Mouse (Mus musculus) CD4-positive, CD25-positive, alpha-beta regulatory T cell (primary cell): ENCODE measurements around the gene Wbp11. TPM values are rescaled to one million over a fixed set of nuclear protein-coding genes. Genes with fewer than 3 reads are reported as not detected.

Experiments
- polyA plus RNA-seq: library from polyadenylated mRNA; unstranded; fragments of 100-300 nt; shearing (Covaris generic); gene quantifications from one replicate; pipeline ENCODE4 v1.2.1, GENCODE M21; 2017

The Wbp11 gene
- 113 TPM for polyA plus RNA-seq

GRCm38 (mm10) chr6:136827881-136828561 is at the start of gene Wbp11:
Wbp11 (minus strand) TSS chr6:136828233.

GRCm38 (mm10) chr6:136875670-136876069 is 47.6 kb upstream of the Wbp11 start, which contains the start of gene Mgp:
Mgp (minus strand) TSS chr6:136875823.

DNA sequence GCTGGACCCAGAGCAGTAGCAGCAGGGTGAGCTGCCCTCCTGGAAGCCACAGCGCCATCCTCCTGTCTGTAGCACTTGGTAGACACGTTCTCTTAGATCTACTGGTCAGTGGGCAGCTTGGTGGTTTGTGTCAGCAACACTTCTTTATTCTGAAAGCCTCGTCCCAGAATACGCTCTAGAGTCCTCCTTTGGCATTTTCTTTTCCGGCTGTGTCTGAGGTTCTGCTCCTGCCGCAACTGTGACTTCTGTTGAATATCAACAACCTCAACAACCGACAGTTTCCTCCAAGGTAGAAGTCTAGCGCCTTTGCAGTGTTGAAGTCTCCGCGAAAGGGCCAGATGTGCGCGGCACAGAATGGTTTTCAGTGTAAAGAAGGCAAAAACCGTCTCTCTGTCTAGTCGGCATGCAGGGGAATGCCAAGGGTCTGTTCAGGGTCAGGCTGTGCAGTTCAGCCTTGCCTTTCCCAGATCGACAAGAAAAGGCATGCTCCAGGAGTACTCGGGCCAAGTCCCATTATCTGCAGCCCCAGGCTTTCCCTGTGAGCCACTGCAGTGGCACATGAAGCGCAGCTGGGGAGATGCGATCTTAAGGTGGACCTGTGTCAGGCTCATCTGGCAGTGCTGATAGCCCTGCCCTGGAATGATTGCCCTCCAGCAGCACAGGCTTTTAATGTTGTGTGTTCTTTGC is 29.3 kb upstream of the Wbp11 start, which contains the start of gene Art4:
Gene Art4 (minus strand): TSS at position 548 of the 687 bp plus-strand sequence.

DNA sequence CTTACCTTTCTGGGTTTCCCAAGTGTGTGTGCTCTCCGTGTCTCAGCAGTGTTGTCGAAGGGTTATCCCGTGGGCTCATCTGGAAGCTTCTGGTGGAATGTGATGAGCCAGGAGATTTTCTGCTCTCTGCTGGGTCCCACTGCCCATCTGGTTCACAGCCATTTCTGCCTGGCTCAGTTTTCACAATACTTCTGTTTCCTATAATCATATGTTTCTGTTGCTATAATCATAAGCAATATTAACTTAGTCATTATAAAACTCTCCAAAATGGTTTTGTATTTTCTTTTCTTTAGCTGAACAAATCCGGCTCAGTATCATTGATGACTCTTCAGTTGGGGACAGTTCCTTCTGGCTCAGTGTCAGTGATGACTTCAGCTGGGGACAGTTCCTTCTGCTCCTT is 7.3 kb upstream of the Wbp11 start, which contains the start of gene Smco3:
Gene Smco3 (minus strand): TSS at position 101 of the 400 bp plus-strand sequence.

DNA sequence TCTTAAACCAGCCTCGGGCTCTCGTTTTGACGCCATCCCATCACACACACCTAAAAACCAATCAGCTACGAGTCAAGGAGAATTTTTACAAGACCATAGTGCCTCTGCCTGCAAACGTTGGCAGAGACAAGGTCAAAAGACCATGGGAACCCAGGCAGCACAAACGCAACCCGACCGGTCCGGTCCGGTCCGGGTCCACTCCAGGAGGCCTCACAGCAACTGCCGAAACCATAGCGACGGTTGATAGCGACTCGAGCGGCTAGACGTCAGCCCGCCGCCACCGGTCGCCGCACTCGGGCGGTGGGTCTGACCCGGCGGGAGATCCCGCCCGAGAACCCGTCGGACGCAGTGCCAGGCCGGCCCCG is 535 bp downstream of the Wbp11 start, which contains the start of gene BC049715:
Gene BC049715 (plus strand): TSS at position 111 of the 365 bp plus-strand sequence.

DNA sequence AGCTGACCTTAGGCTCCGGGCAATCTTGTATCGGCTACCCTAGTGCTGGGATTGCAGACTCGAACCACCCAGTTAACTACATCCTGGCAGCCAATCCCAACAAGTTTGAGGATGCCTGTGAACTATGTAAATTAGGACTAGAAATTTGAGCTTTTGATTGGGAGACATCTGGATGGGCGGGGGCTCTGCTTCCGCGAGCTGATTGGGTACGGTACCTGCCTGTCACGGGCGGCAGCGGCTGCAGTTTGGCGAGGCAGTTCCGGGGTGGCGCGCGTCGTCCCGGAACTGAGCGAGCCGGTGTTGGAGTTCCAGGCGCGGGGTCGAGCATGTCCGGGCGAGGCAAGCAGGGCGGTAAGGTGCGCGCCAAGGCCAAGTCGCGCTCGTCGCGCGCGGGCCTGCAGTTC is 20.0 kb downstream of the Wbp11 start, which contains the start of gene H2afj:
Gene H2afj (plus strand): TSS at position 231 of the 404 bp plus-strand sequence.

DNA sequence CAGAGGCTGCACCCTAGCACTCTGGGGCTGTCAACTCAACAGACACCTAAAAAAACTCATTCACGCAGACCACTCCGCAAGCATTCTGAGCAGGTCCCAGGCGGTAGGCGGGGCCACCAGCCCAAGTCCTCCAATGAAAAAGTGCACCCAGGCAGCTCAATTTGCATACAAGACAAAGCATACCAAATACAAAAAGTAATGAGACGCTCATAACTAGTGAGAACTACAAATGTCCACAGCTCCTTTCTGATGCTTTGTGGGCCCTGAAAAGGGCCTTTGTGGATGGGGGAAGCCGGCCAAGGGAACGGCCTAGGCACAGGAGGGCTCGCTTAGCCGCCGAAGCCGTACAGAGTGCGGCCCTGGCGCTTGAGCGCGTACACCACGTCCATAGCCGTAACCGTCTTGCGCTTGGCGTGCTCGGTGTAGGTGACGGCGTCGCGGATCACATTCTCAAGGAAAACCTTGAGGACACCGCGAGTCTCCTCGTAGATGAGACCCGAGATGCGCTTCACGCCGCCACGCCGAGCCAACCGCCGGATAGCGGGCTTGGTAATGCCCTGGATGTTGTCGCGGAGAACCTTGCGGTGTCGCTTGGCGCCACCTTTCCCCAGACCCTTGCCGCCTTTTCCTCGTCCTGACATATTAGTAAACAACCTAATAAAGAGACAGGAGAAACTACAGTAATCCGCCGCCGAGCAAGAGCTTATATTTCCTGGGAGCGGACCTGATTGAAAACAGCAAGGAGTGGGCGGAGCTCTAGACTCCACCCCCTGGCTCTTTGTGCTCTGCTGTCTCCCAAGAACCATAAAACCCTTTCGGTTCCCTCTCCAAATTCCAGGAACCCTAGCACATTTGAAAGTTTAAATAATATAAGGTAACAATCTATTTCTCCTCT is 24.0 kb downstream of the Wbp11 start, which contains the start of gene Hist4h4:
Gene Hist4h4 (minus strand): TSS at position 677 of the 895 bp plus-strand sequence.

DNA sequence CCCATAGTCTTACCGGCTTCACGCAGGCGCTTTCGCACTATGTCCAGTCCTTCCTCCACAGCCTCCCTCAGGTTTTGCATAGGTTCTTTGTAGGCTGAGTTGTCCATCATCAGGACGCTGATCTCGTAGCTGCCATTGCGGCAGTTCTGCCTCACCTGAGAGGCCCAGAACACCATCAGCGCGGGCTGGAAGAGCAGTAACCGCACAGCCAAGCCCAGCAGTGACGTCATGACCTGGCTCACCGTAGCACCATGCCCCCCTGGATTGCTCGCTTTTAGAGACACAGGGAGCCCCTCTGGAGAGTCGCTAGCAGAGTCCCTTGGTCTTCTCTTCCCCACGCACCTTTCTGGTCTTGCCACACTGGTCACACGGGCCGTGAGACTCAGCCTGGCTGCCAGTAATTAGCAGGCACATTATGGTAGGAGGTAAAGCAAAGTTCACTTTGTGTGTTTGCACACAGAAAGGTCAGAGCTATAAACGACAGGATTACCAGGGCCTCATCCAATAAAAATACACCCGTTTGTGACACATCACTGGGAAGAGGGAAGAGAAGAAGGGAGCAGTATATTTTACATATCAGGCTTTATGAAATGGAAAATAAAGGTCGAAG is 46.6 kb downstream of the Wbp11 start, which contains the start of gene Gucy2c:
Gene Gucy2c (minus strand): TSS at position 389 of the 610 bp plus-strand sequence.

Other genes with a start within 250 kb of the Wbp11 start
- gene Plbd1, start 166.3 kb downstream of the Wbp11 start, polyA plus RNA-seq, result 2.2 TPM
- gene Gucy2c, start 46.5 kb downstream of the Wbp11 start, polyA plus RNA-seq, result not detected
- 1.1 TPM for gene Hist4h4, start 23.8 kb downstream of the Wbp11 start, polyA plus RNA-seq
- 152 TPM for gene H2afj, start 20.0 kb downstream of the Wbp11 start, polyA plus RNA-seq
- gene BC049715, start 607 bp downstream of the Wbp11 start, polyA plus RNA-seq, result 2.6 TPM
- gene Smco3, start 7.2 kb upstream of the Wbp11 start, polyA plus RNA-seq, result not detected
- gene Art4, start 29.5 kb upstream of the Wbp11 start, polyA plus RNA-seq, result 6.3 TPM
- gene Mgp, start 47.6 kb upstream of the Wbp11 start, polyA plus RNA-seq, result not detected
- 1.6 TPM for gene Erp27, start 93.9 kb upstream of the Wbp11 start, polyA plus RNA-seq
- gene Pde6h, start 95.6 kb upstream of the Wbp11 start, polyA plus RNA-seq, result 0.11 TPM
- 2,381 TPM for gene Arhgdib, start 113.7 kb upstream of the Wbp11 start, polyA plus RNA-seq